Mouse (Mus musculus): ENCODE measurements around the gene Pxt1.

Pxt1 gene

GRCm38 (mm10) chr17:28947011-28947939 lies 3.6 kb upstream of the Pxt1 start:
- DNase-seq (ENCODE audit: low spot score): no peak

- DNase-seq (ENCODE audit: low spot score): no peak
Observed at GRCm38 (mm10) chr17:28944481-28944880, 841 bp upstream of the Pxt1 start.

GRCm38 (mm10) chr17:28942101-28942500 lies 1.5 kb downstream of the Pxt1 start:
- no peak for DNase-seq (ENCODE audit: low spot score)

GRCm38 (mm10) chr17:28940776-28941555 lies 2.7 kb downstream of the Pxt1 start:
- no peak for DNase-seq (ENCODE audit: low spot score)

GRCm38 (mm10) chr17:28936622-28937345 lies 6.9 kb downstream of the Pxt1 start:
- peak; percentile 53 for DNase-seq (ENCODE audit: low spot score)

- no peak for DNase-seq (ENCODE audit: low spot score)
Observed at GRCm38 (mm10) chr17:28936133-28936532, 7.5 kb downstream of the Pxt1 start.

- no peak for DNase-seq (ENCODE audit: low spot score)
Observed at GRCm38 (mm10) chr17:28934120-28934916, 9.3 kb downstream of the Pxt1 start.

- DNase-seq (ENCODE audit: low spot score): no peak
Observed at GRCm38 (mm10) chr17:28932274-28932673, 11.4 kb downstream of the Pxt1 start.

GRCm38 (mm10) chr17:28931436-28932211 lies 12.0 kb downstream of the Pxt1 start:
- DNase-seq (ENCODE audit: low spot score): no peak

GRCm38 (mm10) chr17:28930392-28931074 lies 13.1 kb downstream of the Pxt1 start:
- no peak for DNase-seq (ENCODE audit: low spot score)

GRCm38 (mm10) chr17:28929369-28929768 lies 14.3 kb downstream of the Pxt1 start:
- no peak for DNase-seq (ENCODE audit: low spot score)

- no peak for DNase-seq (ENCODE audit: low spot score)
Observed at GRCm38 (mm10) chr17:28928004-28928403, 15.6 kb downstream of the Pxt1 start.

- DNase-seq (ENCODE audit: low spot score): peak; percentile 64
Observed at GRCm38 (mm10) chr17:28926866-28927635, 16.6 kb downstream of the Pxt1 start.

GRCm38 (mm10) chr17:28926380-28926779 lies 17.3 kb downstream of the Pxt1 start:
- peak; percentile 64 for DNase-seq (ENCODE audit: low spot score)

GRCm38 (mm10) chr17:28924957-28925595 lies 18.6 kb downstream of the Pxt1 start:
- no peak for DNase-seq (ENCODE audit: low spot score)

GRCm38 (mm10) chr17:28922096-28922495 lies 21.5 kb downstream of the Pxt1 start:
- no peak for DNase-seq (ENCODE audit: low spot score)

- DNase-seq (ENCODE audit: low spot score): no peak
Observed at GRCm38 (mm10) chr17:28921086-28921485, 22.6 kb downstream of the Pxt1 start.

- DNase-seq (ENCODE audit: low spot score): no peak
Observed at GRCm38 (mm10) chr17:28916520-28916919, 27.1 kb downstream of the Pxt1 start.

Measured in T-cell, adult 2 months (primary cell).